Mouse (Mus musculus) midbrain, embryonic 12.5 days (tissue): ENCODE measurements around the gene Dock1. TPM values are rescaled to one million over a fixed set of nuclear protein-coding genes. Genes with fewer than 3 reads are reported as not detected.

Source experiments
- ATAC-seq: fragments of 200-750 bp; cut with Nextera tagmentation; 2 replicates; pipeline ENCODE4 v1.8.0; 2017; ENCODE audit warnings: low read depth, moderate TSS enrichment, moderate library complexity; ENCODE audit not compliant: low FRiP score
- H3K27ac ChIP-seq: fragments of 300-500 bp; sonication (generic); replicated peaks from 2 replicates; pipeline ENCODE4 v1.5.1; 2016; ENCODE audit warnings: mild to moderate bottlenecking
- H3K27me3 ChIP-seq: fragments of 300-500 bp; sonication (generic); 2 replicates; pipeline ENCODE4 v1.6.1; 2016; ENCODE audit warnings: mild to moderate bottlenecking
- H3K36me3 ChIP-seq: fragments of 300-500 bp; sonication (generic); 2 replicates; pipeline ENCODE4 v1.6.1; 2016
- H3K4me1 ChIP-seq: fragments of 300-500 bp; sonication (generic); 2 replicates; pipeline ENCODE4 v1.6.1; 2016
- H3K4me2 ChIP-seq: fragments of 300-500 bp; sonication (generic); replicated peaks from 2 replicates; pipeline ENCODE4 v1.6.1; 2016; ENCODE audit warnings: mild to moderate bottlenecking, moderate library complexity
- H3K4me3 ChIP-seq: fragments of 300-500 bp; sonication (generic); 2 replicates; pipeline ENCODE4 v1.5.1; 2016; ENCODE audit warnings: mild to moderate bottlenecking
- H3K9ac ChIP-seq: fragments of 300-500 bp; sonication (generic); replicated peaks from 2 replicates; pipeline ENCODE4 v1.6.1; 2016; ENCODE audit warnings: mild to moderate bottlenecking, moderate library complexity
- H3K9me3 ChIP-seq: fragments of 300-500 bp; sonication (generic); 2 replicates; pipeline ENCODE4 v1.6.1; 2016; ENCODE audit warnings: mild to moderate bottlenecking
- WGBS: fragments of 180-500 bp; shearing (Covaris S2); methylation state at CpG from one replicate; pipeline ENCODE4 v1.1.7; 2016; 5-methylcytosine and 5-hydroxymethylcytosine counted together
- polyA plus RNA-seq: library from polyadenylated mRNA; unstranded; fragments of >200 nt; fragmentation: Nextera tagmentation; extraction: Ambion mirVana; gene quantifications from 2 replicates; pipeline ENCODE4 v1.2.1, GENCODE M21; 2016

The Dock1 gene
- polyA plus RNA-seq, 1 experiment from 2014 or later = 18.4 TPM

- Histone ChIP-seq H3K27ac (no peak overlapping the region), H3K36me3 (no peaks in the 10 kb centered on the region), H3K4me2 (no peak overlapping the region), H3K4me1 (no peaks in the 10 kb centered on the region), H3K9ac (no peak overlapping the region), H3K9me3 (no peaks in the 10 kb centered on the region), H3K4me3 (no peak overlapping the region), H3K27me3 (no peaks in the 10 kb centered on the region)
- no peak for ATAC-seq
- 87% methylated on average over 6 of the region's 6 CpGs for WGBS
Observed at GRCm38 (mm10) chr7:135208947-135209567, 538.6 kb downstream of the Dock1 start.

GRCm38 (mm10) chr7:135210296-135210695, 539.8 kb downstream of the Dock1 start:
- H3K36me3 ChIP-seq = no peaks in the 10 kb centered on the region
- no peak overlapping the region for H3K4me2 ChIP-seq
- no peaks in the 10 kb centered on the region for H3K9me3 ChIP-seq
- H3K4me3 ChIP-seq = no peak overlapping the region
- H3K4me1 ChIP-seq = no peaks in the 10 kb centered on the region
- H3K27me3 ChIP-seq = no peaks in the 10 kb centered on the region
- no peak overlapping the region for H3K9ac ChIP-seq
- no peak for ATAC-seq
- no peak overlapping the region for H3K27ac ChIP-seq

- ATAC-seq = no peak
- Histone ChIP-seq H3K9ac (no peak overlapping the region), H3K4me1 (no peaks in the 10 kb centered on the region), H3K27me3 (no peaks in the 10 kb centered on the region), H3K27ac (no peak overlapping the region), H3K36me3 (no peaks in the 10 kb centered on the region), H3K9me3 (no peaks in the 10 kb centered on the region), H3K4me3 (no peak overlapping the region), H3K4me2 (no peak overlapping the region)
- 90% methylated on average over 2 of the region's 2 CpGs for WGBS
Observed at GRCm38 (mm10) chr7:135210831-135211230, 540.4 kb downstream of the Dock1 start.

- no peak for ATAC-seq
- 71% methylated on average over 2 of the region's 2 CpGs for WGBS
Observed at GRCm38 (mm10) chr7:135212505-135212904, 542.1 kb downstream of the Dock1 start.

GRCm38 (mm10) chr7:135221475-135221874, 551.0 kb downstream of the Dock1 start:
- no peaks in the 10 kb centered on the region for H3K36me3 ChIP-seq
- no peak overlapping the region for H3K4me3 ChIP-seq
- no peak overlapping the region for H3K4me2 ChIP-seq
- H3K27me3 ChIP-seq = no peaks in the 10 kb centered on the region
- H3K27ac ChIP-seq = no peak overlapping the region
- no peak for ATAC-seq
- no peaks in the 10 kb centered on the region for H3K4me1 ChIP-seq
- WGBS = 87% methylated on average over 2 of the region's 2 CpGs
- H3K9ac ChIP-seq = no peak overlapping the region
- H3K9me3 ChIP-seq = no peaks in the 10 kb centered on the region

More at GRCm38 (mm10) chr7:135212505-135212904, 542.1 kb downstream of the Dock1 start:
- Histone ChIP-seq H3K4me1 (no peaks in the 10 kb centered on the region), H3K27me3 (no peaks in the 10 kb centered on the region), H3K9ac (no peak overlapping the region), H3K4me2 (no peak overlapping the region), H3K27ac (no peak overlapping the region), H3K36me3 (no peaks in the 10 kb centered on the region), H3K9me3 (no peaks in the 10 kb centered on the region), H3K4me3 (no peak overlapping the region)
